Mouse (Mus musculus) thymus, postnatal 14 days (tissue): ENCODE data around the gene Mmab.
A peak's percentile ranks its signal among the peaks of the same experiment; 100 is the strongest.

Experiments
- DNase-seq: peaks from one replicate; pipeline ENCODE4 v3.0.0; 2021

Mmab gene

GRCm38 (mm10) chr5:114426732-114427131 lies 17.1 kb downstream of the Mmab start:
- DNase-seq: no peak

GRCm38 (mm10) chr5:114423961-114424360 lies 19.9 kb downstream of the Mmab start:
- no peak for DNase-seq

DNA sequence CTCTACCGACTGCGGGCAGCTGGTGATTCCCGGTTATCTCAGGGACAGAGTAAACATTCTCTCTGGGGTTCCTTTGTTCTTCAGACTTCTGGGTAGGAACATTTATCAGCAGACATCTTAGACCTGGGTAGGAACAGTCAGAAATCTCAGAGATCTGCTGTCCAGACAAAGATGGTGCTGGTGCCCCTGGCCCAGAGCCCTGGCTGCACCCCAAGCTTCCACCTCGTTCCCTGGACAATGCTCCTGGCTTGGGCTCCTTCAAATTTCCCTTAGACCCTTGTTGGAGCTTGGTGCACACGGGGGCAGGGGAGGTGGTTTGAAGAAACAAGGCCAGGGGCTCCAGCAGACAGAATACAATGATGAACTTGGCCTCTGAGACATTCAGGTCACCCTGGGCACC lies 21.3 kb downstream of the Mmab start:
- no peak for DNase-seq

- DNase-seq: no peak
These were observed 22.1 kb downstream of the Mmab start for GRCm38 (mm10) chr5:114421561-114422298.

DNA sequence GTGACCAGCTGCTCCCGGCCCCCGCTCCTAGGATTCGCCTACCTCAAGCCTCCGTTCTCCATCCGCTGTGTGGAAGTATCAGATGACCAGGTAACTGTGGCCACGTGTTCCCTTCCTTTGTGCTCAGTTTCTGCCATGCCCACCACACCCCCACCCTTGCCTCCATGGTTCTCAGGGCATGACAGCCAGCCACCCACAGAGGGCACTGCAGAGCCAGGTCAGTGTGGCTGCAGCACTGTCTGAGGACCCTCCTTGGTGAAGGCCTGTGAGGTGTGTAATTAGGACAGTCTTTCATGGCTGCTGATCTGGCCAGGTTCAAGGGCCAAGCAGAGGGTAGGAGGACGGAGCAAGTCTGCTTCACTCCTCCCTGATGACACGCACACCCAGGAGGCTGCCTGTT lies 25.3 kb downstream of the Mmab start:
- DNase-seq: peak; percentile 10

DNA sequence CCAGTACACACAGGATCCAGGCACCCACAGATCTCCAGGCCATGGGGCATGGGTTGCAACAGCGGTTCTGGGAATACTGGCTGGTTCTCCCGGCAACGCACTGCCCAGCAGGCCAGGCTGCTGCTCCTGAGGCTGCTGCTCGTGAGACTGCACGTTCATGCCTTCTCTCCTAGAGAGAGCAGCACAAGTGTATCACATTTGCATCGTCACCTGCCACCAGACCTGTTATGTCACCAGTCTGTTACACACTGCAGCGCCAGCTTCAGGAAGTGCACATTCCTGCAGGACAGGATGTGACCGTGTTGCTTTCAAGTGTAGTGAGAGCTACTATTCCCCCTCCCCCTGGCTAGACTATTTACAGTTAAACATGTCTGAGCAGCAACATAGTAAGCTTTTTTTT lies 27.0 kb downstream of the Mmab start:
- no peak for DNase-seq

- DNase-seq: no peak
These were observed 28.3 kb downstream of the Mmab start for GRCm38 (mm10) chr5:114415606-114416005.

GRCm38 (mm10) chr5:114413067-114413735 lies 30.7 kb downstream of the Mmab start:
- DNase-seq: no peak

GRCm38 (mm10) chr5:114412361-114412998 lies 31.4 kb downstream of the Mmab start:
- no peak for DNase-seq

GRCm38 (mm10) chr5:114410429-114410828 lies 33.4 kb downstream of the Mmab start:
- no peak for DNase-seq

- DNase-seq: no peak
These were observed 35.0 kb downstream of the Mmab start for GRCm38 (mm10) chr5:114408846-114409245.

- DNase-seq: no peak
These were observed 36.0 kb downstream of the Mmab start for GRCm38 (mm10) chr5:114407810-114408209.

DNA sequence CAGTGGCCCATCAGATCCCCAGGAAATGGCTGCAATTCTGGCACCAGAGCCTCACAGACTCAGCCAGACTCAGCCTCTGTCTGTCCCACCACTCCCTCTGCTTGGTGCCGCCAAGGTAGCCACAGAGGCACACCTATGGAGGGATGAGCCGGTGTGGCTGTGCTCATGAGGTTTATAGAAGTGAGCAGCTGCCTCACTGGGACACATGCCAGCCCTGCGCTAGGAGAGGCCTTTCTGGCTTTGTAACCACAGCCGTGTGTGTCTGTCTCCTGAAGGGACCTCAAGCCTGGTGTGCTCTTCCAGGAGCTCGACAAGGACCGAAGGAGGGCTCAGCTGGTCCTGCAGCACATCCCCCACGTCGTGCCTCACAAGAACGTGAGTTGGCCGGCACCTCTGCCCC lies 36.6 kb downstream of the Mmab start:
- DNase-seq: no peak

GRCm38 (mm10) chr5:114406592-114406991 lies 37.3 kb downstream of the Mmab start:
- no peak for DNase-seq

GRCm38 (mm10) chr5:114393169-114393568 lies 50.7 kb downstream of the Mmab start:
- DNase-seq: no peak

GRCm38 (mm10) chr5:114384448-114384847 lies 59.4 kb downstream of the Mmab start:
- DNase-seq: no peak

DNA sequence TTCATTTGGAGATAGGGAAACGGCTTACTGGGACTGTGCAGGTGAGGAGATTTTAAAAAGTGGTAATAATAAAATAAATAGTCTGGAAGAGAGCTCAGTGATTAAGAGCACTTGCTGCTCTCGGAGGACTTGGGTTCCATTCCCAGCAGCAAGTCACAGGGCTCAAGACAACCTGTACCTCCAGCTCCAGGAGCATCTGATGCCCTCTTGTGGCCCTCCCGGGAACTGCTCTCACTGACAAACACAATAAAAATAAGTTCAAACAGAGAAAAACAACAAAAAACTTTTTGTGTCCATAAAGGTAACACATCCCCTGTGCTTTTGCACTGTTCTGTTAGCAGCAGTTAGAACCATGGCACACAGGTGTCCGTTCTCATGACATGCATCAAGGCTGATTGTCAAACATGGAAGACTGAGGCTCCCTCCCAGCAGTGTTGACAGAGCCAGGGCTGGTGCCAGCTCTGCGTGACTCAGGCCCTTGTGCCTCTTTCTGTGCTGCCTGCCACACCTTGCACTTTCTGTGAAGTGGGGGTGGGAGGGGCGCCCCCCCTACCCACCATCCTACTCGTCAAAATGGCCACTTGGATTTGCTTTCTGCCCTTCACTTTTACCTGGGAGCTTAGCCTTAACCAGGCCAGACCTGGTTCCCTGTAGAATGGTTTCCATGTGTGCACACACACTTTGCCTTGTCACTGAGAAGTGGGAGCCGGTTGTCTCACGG lies 60.5 kb downstream of the Mmab start:
- peak; percentile 69 for DNase-seq
